In the genomic region with DNA sequence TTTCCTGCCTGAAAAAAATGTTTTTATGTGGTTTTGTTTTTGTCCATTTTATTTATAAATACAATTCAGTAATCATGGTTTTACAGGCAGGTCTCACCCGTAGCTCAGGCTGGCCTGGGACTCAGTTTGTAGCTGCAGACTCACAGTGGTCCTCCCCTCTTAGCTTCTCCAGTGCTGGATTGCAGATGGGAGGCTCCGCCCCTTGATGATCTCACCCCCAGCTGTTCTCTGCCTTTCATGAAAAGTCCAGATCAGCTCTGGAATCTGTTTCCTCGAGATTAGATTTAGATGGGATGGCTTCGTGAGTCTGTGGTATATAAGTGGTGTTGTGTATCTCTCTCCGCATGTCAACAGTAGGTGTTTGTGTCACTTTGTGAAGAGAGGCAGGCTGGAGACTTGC, we compare ENCODE assay signal across 15 mouse cellular contexts. TPM values are rescaled to one million over a fixed set of nuclear protein-coding genes. Genes with fewer than 3 reads are reported as not detected.
DNase-seq lines count a peak whose midpoint lies in the region; ATAC-seq and TF ChIP-seq lines count a peak whose summit lies in the region.
"Had no signal": no experiment of that assay in that cellular context is flagged by ENCODE, and none has a peak within 500 bp of the region (broad histone marks: within the 10 kb centered on the region; RNA-seq: fewer than 3 reads in every experiment).

No protein-coding gene starts in this region.

- no peak overlapping the region for H3K4me2 ChIP-seq in liver, postnatal 0 days (ENCODE audit: low read depth, low read length)
- H3K4me2 ChIP-seq: heart, embryonic 11.5 days; liver, embryonic 15.5 days; midbrain, embryonic 11.5 days; stomach, embryonic 15.5 days had no signal

- no peak for TF ChIP-seq CTCF in liver, postnatal 0 days (IDR thresholded peaks at IDR 0.05; ENCODE audit: low read depth)

- no peak for TF ChIP-seq EP300 in liver, postnatal 0 days (IDR thresholded peaks at IDR 0.05; ENCODE audit: low read depth)

- H3K9me3 ChIP-seq in liver, postnatal 0 days (ENCODE audit: low read length): no peaks in the 10 kb centered on the region
- H3K9me3 ChIP-seq: liver, embryonic 15.5 days; stomach, embryonic 15.5 days had no signal

- H3K4me3 ChIP-seq in liver, postnatal 0 days (ENCODE audit: low read depth, low read length): no peak overlapping the region
- H3K4me3 ChIP-seq: layer of hippocampus, adult 2 months; liver, embryonic 15.5 days; stomach, embryonic 15.5 days had no signal

- H3K27me3 ChIP-seq in liver, postnatal 0 days (ENCODE audit: insufficient read depth, low read length): no peaks in the 10 kb centered on the region
- H3K27me3 ChIP-seq: liver, embryonic 15.5 days; stomach, embryonic 15.5 days had no signal

- ATAC-seq in liver, postnatal 0 days: no peak

- peak; percentile 86 for DNase-seq in heart, adult 11 months
- DNase-seq in heart, postnatal 4 days: no peak
- DNase-seq in retina, postnatal 1 day: peak; percentile 57
- no peak for DNase-seq in retina, embryonic 14.5 days (ENCODE audit: low spot score)
- peak; percentile 40 for DNase-seq in embryo, embryonic 10.5 days (ENCODE audit: low spot score)
- DNase-seq in cerebellum, adult 11-12 months: no peak
- DNase-seq in liver, postnatal 0 days: no peak
- DNase-seq: cerebellum, postnatal 36 days; kidney, adult 11 months; right cerebral cortex, postnatal 4 days had no signal

- H3K9ac ChIP-seq in liver, postnatal 0 days (replicated peaks): no peak overlapping the region
- H3K9ac ChIP-seq: liver, embryonic 15.5 days; stomach, embryonic 15.5 days had no signal

- no peaks in the 10 kb centered on the region for H3K4me1 ChIP-seq in liver, postnatal 0 days (ENCODE audit: insufficient read depth)
- H3K4me1 ChIP-seq: liver, embryonic 15.5 days; stomach, embryonic 15.5 days had no signal

- WGBS in liver, postnatal 0 days (ENCODE audit: insufficient replicate concordance): 66% methylated on average over 5 of the region's 5 CpGs

- H3K36me3 ChIP-seq in liver, postnatal 0 days (replicated peaks; ENCODE audit: insufficient read depth, low read length): peaks cover 43% of the 10 kb centered on the region
- H3K36me3 ChIP-seq: stomach, embryonic 15.5 days had no signal

- no peak overlapping the region for H3K27ac ChIP-seq in liver, postnatal 0 days (ENCODE audit: low read depth)
- H3K27ac ChIP-seq: layer of hippocampus, adult 2 months; liver, embryonic 15.5 days; stomach, embryonic 15.5 days had no signal

RNA-seq across cellular contexts. Expression of gene Exoc6, which starts 24.6 kb away (rescaled TPM):
- 10 to 100 TPM; 27.6 to 28.3 TPM for total RNA-seq in heart, postnatal 4 days (2021)
- 15.2 and 18.9 TPM in 2 replicates for polyA plus RNA-seq in liver, postnatal 0 days (2015; fragmentation: Nextera tagmentation; extraction: Ambion mirVana)

Comparison
In these comparisons a context has a peak if more than half of its experiments do, and no peak if none do; other contexts are left out.
1. DNase-seq: peak in heart, adult 11 months (single experiment), retina, postnatal 1 day (single experiment) and embryo, embryonic 10.5 days (single experiment); none in heart, postnatal 4 days (single experiment), retina, embryonic 14.5 days (single experiment), cerebellum, adult 11-12 months (single experiment) and liver, postnatal 0 days (single experiment).